Mouse (Mus musculus) kidney, embryonic 14.5 days (tissue): ENCODE results near the gene Pthlh. TPM values are rescaled to one million over a fixed set of nuclear protein-coding genes. Genes with fewer than 3 reads are reported as not detected.
"Not testable (repeated sequence)": the region's sequence is repeated elsewhere in the genome, so short reads cannot be mapped to it uniquely, and the experiment has no call there.

Source experiments
- ATAC-seq: fragments of 200-750 bp; cut with Nextera tagmentation; 2 replicates; pipeline ENCODE4 v1.8.0; 2017; ENCODE audit warnings: moderate number of reproducible peaks, mild to moderate bottlenecking, moderate TSS enrichment, moderate library complexity; ENCODE audit not compliant: low FRiP score, low TSS enrichment
- H3K27ac ChIP-seq: fragments of 300-500 bp; sonication (generic); 2 replicates; pipeline ENCODE4 v1.5.1; 2014; ENCODE audit warnings: low read depth, mild to moderate bottlenecking, low read length, moderate library complexity, mixed read lengths
- H3K27me3 ChIP-seq: fragments of 300-500 bp; sonication (generic); 2 replicates; pipeline ENCODE4 v1.6.1; 2014; ENCODE audit warnings: mild to moderate bottlenecking, low read length; ENCODE audit not compliant: control insufficient read depth, insufficient read depth
- H3K36me3 ChIP-seq: fragments of 300-500 bp; sonication (generic); 2 replicates; pipeline ENCODE4 v1.6.1; 2014; ENCODE audit warnings: low read length, mixed read lengths; ENCODE audit not compliant: control insufficient read depth, insufficient read depth
- H3K4me1 ChIP-seq: fragments of 300-500 bp; sonication (generic); 2 replicates; pipeline ENCODE4 v1.6.1; 2014; ENCODE audit warnings: low read length, mixed read lengths; ENCODE audit not compliant: control insufficient read depth, insufficient read depth
- H3K4me2 ChIP-seq: fragments of 300-500 bp; sonication (generic); replicated peaks from 2 replicates; pipeline ENCODE4 v1.6.1; 2014; ENCODE audit warnings: low read depth, mild to moderate bottlenecking, low read length
- H3K4me3 ChIP-seq: fragments of 300-500 bp; sonication (generic); 2 replicates; pipeline ENCODE4 v1.5.1; 2014; ENCODE audit warnings: mild to moderate bottlenecking, low read length
- H3K9ac ChIP-seq: fragments of 300-500 bp; sonication (generic); 2 replicates; pipeline ENCODE4 v1.6.1; 2014; ENCODE audit warnings: low read depth, mild to moderate bottlenecking, low read length, moderate library complexity
- H3K9me3 ChIP-seq: fragments of 300-500 bp; sonication (generic); 2 replicates; pipeline ENCODE4 v1.6.1; 2016; ENCODE audit warnings: low read length; ENCODE audit not compliant: control insufficient read depth
- WGBS: fragments of 180-500 bp; shearing (Covaris S2); extraction: QIAGEN DNeasy Blood & Tissue Kit; methylation state at CpG from one replicate; pipeline ENCODE4 v1.1.7; 2014; 5-methylcytosine and 5-hydroxymethylcytosine counted together
- polyA plus RNA-seq: library from polyadenylated mRNA; unstranded; fragments of >200 nt; fragmentation: Nextera tagmentation; extraction: Ambion mirVana; gene quantifications from 2 replicates; pipeline ENCODE4 v1.2.1, GENCODE M21; 2014

Pthlh gene
- 1.3 TPM in 2 replicates for polyA plus RNA-seq

GRCm38 (mm10) chr6:147263587-147264565 is at the start of gene Pthlh:
TSS of gene Pthlh (minus strand) at chr6:147264183.
- Histone ChIP-seq H3K27me3 (peaks cover 37% of the 10 kb centered on the region), H3K4me3 (peak within 1 kb of the TSS; percentile 48), H3K36me3 (no peaks in the 10 kb centered on the region), H3K4me1 (peaks cover 10% of the 10 kb centered on the region; the same call in 1 of the 2 replicates), H3K9ac (peak within 1 kb of the TSS; percentile 50), H3K9me3 (no peaks in the 10 kb centered on the region), H3K27ac (no peak within 1 kb of the TSS), H3K4me2 (peak within 1 kb of the TSS; percentile 97)
- WGBS = under 1% methylated on average over 55 of the region's 68 CpGs
- peak; percentile 91 for ATAC-seq

- Histone ChIP-seq H3K4me2 (no peak overlapping the region), H3K4me3 (no peak overlapping the region), H3K36me3 (no peaks in the 10 kb centered on the region), H3K27me3 (no peaks in the 10 kb centered on the region), H3K9ac (no peak overlapping the region), H3K27ac (no peak overlapping the region), H3K4me1 (peaks cover 3% of the 10 kb centered on the region; the same call in 1 of the 2 replicates), H3K9me3 (no peaks in the 10 kb centered on the region)
- ATAC-seq = peak; percentile 32; the same call in 1 of the 2 replicates
Measured at GRCm38 (mm10) chr6:147313331-147313730, 49.3 kb upstream of the Pthlh start.

GRCm38 (mm10) chr6:147310435-147310978 is 46.5 kb upstream of the Pthlh start:
- Histone ChIP-seq H3K9me3 (no peaks in the 10 kb centered on the region), H3K27ac (no peak overlapping the region), H3K4me1 (no peaks in the 10 kb centered on the region), H3K27me3 (no peaks in the 10 kb centered on the region), H3K9ac (no peak overlapping the region), H3K36me3 (no peaks in the 10 kb centered on the region), H3K4me2 (no peak overlapping the region), H3K4me3 (no peak overlapping the region)
- 83% methylated on average over 7 of the region's 7 CpGs for WGBS
- no peak for ATAC-seq

GRCm38 (mm10) chr6:147310035-147310434 is 46.1 kb upstream of the Pthlh start:
- no peaks in the 10 kb centered on the region for H3K36me3 ChIP-seq
- no peak overlapping the region for H3K4me3 ChIP-seq
- no peaks in the 10 kb centered on the region for H3K9me3 ChIP-seq
- no peak overlapping the region for H3K9ac ChIP-seq
- no peak overlapping the region for H3K4me2 ChIP-seq
- ATAC-seq = no peak
- no peaks in the 10 kb centered on the region for H3K27me3 ChIP-seq
- no peaks in the 10 kb centered on the region for H3K4me1 ChIP-seq
- H3K27ac ChIP-seq = no peak overlapping the region
- WGBS = 85% methylated on average over 4 of the region's 4 CpGs

- H3K4me2 ChIP-seq = not testable (repeated sequence)
- WGBS = 65% methylated on average over 4 of the region's 9 CpGs
Measured at GRCm38 (mm10) chr6:147304236-147304635, 40.3 kb upstream of the Pthlh start.

GRCm38 (mm10) chr6:147299607-147300006 is 35.6 kb upstream of the Pthlh start:
- Histone ChIP-seq H3K4me3 (no peak overlapping the region), H3K36me3 (no peaks in the 10 kb centered on the region), H3K9me3 (no peaks in the 10 kb centered on the region), H3K4me1 (no peaks in the 10 kb centered on the region), H3K4me2 (no peak overlapping the region), H3K27me3 (no peaks in the 10 kb centered on the region), H3K9ac (no peak overlapping the region), H3K27ac (no peak overlapping the region)
- WGBS = 81% methylated on average over 5 of the region's 5 CpGs
- no peak for ATAC-seq

More at GRCm38 (mm10) chr6:147304236-147304635, 40.3 kb upstream of the Pthlh start:
- H3K27me3 ChIP-seq, H3K27ac ChIP-seq, ATAC-seq, H3K9ac ChIP-seq, H3K4me1 ChIP-seq, H3K4me3 ChIP-seq, H3K36me3 ChIP-seq, H3K9me3 ChIP-seq: not testable (repeated sequence)

GRCm38 (mm10) chr6:147279309-147279708 is 15.3 kb upstream of the Pthlh start:
- Histone ChIP-seq H3K4me1 (no peaks in the 10 kb centered on the region), H3K27me3 (no peaks in the 10 kb centered on the region), H3K9ac (no peak overlapping the region), H3K36me3 (no peaks in the 10 kb centered on the region), H3K4me3 (no peak overlapping the region), H3K9me3 (peaks cover 7% of the 10 kb centered on the region), H3K4me2 (no peak overlapping the region), H3K27ac (no peak overlapping the region)
- 52% methylated on average over 5 of the region's 5 CpGs for WGBS
- ATAC-seq = no peak

GRCm38 (mm10) chr6:147268143-147268790 is 4.3 kb upstream of the Pthlh start:
- H3K27me3 ChIP-seq = peaks cover 24% of the 10 kb centered on the region
- peak; percentile 54 for ATAC-seq
- no peak overlapping the region for H3K4me2 ChIP-seq

More at GRCm38 (mm10) chr6:147268143-147268790, 4.3 kb upstream of the Pthlh start:
- no peak overlapping the region for H3K9ac ChIP-seq
- 0 out of 2 replicates have a peak, but pooled peaks cover 5% of the 10 kb centered on the region for H3K4me1 ChIP-seq
- no peaks in the 10 kb centered on the region for H3K36me3 ChIP-seq
- no peak overlapping the region for H3K4me3 ChIP-seq
- no peaks in the 10 kb centered on the region for H3K9me3 ChIP-seq
- WGBS = 3% methylated on average over 19 of the region's 19 CpGs
- H3K27ac ChIP-seq = no peak overlapping the region
